Mouse (Mus musculus): Measurements from ENCODE around the gene Golph3. TPM values are rescaled to one million over a fixed set of nuclear protein-coding genes. Genes with fewer than 3 reads are reported as not detected.

Golph3 gene
- total RNA-seq, 2 experiments from 2014 or later: 64.1 to 92.7 TPM

DNA sequence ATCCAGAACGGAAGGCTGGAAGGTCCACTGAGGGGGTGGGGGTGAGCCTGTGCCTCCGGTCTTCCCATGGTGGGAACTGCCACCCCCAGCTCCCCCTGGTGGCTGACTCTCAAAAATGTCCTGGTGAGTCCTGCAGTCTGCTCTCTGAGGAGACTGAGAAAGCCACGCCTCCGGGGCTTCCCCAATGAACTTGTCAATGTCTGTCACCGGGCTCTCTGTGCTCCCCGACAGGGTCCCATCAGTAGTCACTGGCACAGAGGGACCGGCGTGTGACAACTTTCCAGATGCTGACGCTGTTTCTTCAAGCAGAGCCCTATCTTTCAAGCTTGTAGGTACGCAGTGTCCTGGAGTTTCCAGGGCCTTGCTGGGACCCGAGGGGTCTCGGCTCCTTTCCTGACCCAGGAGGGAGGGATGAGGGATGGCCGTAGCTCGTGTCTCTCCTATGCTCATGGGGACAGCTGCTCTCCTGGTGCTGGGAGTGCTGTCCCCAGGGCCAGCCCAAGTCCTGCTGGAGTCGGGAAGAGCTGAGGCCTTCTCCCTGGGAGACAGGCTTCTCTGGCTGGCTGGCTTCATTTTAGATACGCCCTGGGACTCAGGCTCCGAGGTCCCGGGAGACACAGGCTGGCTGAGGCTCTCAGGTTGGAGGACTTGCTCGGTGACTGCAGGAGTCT, 54.5 kb downstream of the Golph3 start:
- peak; percentile 71 for ATAC-seq (replicated peaks; ENCODE audit: poor library complexity, severe bottlenecking)

DNA sequence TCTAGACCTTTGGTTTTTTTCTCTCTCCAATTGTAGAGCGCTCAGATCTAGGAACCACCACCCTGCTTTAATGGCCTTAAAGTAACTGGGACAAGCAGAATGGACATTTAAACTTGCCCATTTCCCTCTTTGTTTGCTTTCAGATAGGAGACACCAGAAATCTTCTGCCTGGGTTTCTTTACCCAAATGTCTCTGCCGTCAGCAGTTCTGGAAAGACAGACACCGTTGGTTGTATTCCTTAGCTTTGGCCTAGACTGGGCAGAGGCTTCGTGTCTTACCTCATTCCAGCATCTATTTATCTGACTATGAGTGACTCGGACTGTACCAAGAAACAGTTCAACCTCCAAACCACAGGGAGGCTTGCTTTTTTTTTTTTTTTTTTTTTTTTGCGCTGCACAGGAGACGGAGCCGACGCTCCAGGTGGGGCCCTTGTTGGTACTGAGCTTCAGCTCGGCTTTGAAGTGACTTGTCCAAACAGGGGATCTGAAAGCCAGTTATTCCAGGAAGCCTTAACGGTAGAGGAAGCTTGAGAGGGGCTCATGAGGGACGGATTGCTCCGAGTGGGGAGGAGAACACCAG, 55.3 kb downstream of the Golph3 start:
- ATAC-seq (replicated peaks; ENCODE audit: poor library complexity, severe bottlenecking): peak; percentile 14; the same call in 1 of the 2 replicates

GRCm38 (mm10) chr15:12377800-12378199, 56.5 kb downstream of the Golph3 start:
- peak; percentile 54 for ATAC-seq (replicated peaks; ENCODE audit: poor library complexity, severe bottlenecking)

- ATAC-seq (replicated peaks; ENCODE audit: poor library complexity, severe bottlenecking): no peak
Measured at GRCm38 (mm10) chr15:12380057-12380456, 58.8 kb downstream of the Golph3 start.

DNA sequence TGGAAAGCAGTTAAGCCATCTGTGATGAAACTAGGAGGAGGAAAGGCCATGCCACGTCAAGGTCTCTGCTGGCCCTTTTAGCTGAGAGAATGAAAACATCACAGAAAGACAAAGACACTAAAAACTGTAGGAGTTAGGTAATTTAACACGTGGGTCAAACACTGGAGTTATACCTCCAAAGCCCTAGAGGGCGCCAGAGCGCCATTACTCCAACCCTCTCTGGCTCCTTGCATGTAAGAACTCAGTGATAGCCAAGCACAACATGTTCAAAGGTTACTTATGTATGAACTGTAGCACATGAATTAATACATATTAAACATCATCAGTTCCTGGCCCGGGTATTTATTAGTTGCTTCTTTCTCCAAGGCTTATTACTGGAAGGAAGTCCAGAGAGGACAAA, 59.3 kb downstream of the Golph3 start:
- peak; percentile 58 for ATAC-seq (replicated peaks; ENCODE audit: poor library complexity, severe bottlenecking)

DNA sequence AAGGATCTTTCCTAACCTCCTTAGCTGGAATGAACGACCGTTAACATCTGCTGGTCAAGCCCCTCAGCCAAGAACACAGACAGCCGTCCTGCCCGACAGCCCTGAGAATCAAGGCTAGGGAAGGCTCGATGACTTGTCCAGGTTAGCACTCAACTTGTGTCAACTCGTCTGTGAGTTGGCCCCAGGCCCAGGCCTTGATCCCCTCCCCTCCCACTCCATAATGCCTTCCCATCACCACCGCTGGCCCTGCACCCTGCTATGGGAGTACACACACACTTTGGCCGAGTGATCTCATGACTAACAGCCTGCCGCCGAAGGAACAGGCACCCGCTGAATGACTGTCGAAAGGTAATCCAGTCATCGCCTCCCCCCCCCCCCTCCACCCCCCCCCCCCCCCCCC, 63.4 kb downstream of the Golph3 start:
- ATAC-seq (replicated peaks; ENCODE audit: poor library complexity, severe bottlenecking): no peak

DNA sequence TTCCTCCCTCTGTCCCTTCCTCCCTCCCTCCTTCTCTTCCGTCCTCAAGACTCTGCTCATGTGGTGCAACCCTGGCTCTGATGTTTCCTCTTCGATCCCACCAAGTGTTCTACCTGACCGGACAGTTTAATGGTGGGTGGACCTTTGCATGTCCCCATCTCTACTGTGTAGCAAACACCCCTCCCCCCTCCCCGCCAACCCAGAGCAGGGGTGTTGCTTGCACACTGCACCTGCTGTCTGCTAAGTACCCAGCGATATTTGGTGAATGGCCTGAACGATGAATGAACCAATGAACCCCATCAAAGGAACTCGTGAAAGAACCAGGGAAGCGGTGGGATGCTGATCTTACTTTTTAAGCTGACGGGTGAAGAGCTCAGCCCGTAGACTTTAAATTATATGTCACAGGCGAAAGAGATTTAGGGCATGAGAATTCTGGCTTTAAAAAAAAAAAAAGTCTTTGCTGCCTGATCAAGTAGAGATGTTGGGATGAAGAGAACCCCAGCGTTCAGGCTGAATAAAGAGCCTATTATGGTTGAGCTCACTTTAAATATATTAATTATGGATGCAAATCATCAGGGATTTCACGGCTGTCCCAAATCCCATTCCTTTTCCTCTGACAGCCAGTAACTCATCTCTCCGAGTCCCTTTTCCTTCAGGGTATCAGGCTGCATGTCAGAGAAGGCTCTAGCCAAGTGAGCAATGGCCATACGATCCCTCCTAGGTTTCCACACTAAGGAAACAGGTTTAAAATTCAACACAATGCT, 67.7 kb downstream of the Golph3 start:
- no peak for ATAC-seq (replicated peaks; ENCODE audit: poor library complexity, severe bottlenecking)

DNA sequence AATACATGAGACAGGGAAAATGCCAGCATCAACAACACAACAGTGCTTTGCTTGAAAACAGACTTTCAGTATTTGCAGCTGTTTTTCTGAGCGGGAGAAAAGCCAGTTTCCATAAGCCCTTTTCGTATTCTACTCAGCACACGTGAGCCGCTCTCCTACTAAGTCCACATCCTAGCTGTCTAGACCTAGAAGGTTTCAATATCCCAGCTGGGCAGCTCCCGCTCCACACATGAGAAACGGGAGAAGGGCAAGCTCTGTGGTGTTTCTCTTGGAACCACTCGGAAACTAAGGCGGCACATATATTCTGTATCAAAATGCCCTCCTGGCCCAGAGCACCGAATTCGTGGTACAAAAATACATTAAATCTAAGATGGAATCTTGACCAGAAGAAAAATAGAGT, 73.5 kb downstream of the Golph3 start:
- no peak for ATAC-seq (replicated peaks; ENCODE audit: poor library complexity, severe bottlenecking)

GRCm38 (mm10) chr15:12397032-12397431, 75.8 kb downstream of the Golph3 start:
- ATAC-seq (replicated peaks; ENCODE audit: poor library complexity, severe bottlenecking): no peak

Other genes with a start within 250 kb of the Golph3 start
- 76.0 and 125 TPM in 2 replicates for gene Zfr, start 203.6 kb upstream of the Golph3 start, total RNA-seq (2014; fragmentation: Nextera tagmentation)
- 52.6 and 85.7 TPM in 2 replicates for gene Zfr, start 203.6 kb upstream of the Golph3 start, total RNA-seq (2017)
- 7.8 and 10.3 TPM in 2 replicates for gene Mtmr12, start 116.4 kb upstream of the Golph3 start, total RNA-seq (2014; fragmentation: Nextera tagmentation)
- gene Mtmr12, start 116.4 kb upstream of the Golph3 start, total RNA-seq (2017): 9.0 and 10.6 TPM in 2 replicates
- gene 1810049J17Rik, start 449 bp downstream of the Golph3 start, total RNA-seq (2014; fragmentation: Nextera tagmentation): not detected in 2 replicates
- not detected in 2 replicates for gene 1810049J17Rik, start 449 bp downstream of the Golph3 start, total RNA-seq (2017)